Mouse (Mus musculus): ENCODE measurements at regions not wholly inside any gene's neighbourhood (a gene's known extent, or its start where the extent isn't known, plus 50 kb on each side); places are given as distances from the start of the nearest gene placed in this dataset.

GRCm38 (mm10) chr3:79000293-79000692 is 286.0 kb downstream of the Rapgef2 start:
- TF ChIP-seq GATA1 (IDR thresholded peaks at IDR 0.05; ENCODE audit: borderline replicate concordance, low read length), result no peak
- no peak for TF ChIP-seq CTCF (IDR thresholded peaks at IDR 0.05; ENCODE audit: low read depth, low read length)
